Mouse (Mus musculus) G1E (cell line): ENCODE results near the gene Hoxb13.

ENCODE experiments used
- CTCF ChIP-seq: IDR thresholded peaks from 2 replicates; pipeline ENCODE4 v1.5.1; 2012; ENCODE audit warnings: low read depth, low read length, inconsistent platforms, mixed read lengths
- POLR2AphosphoS5 ChIP-seq: IDR thresholded peaks from 2 replicates; pipeline ENCODE4 v1.6.1; 2012; ENCODE audit warnings: low read depth, low read length, inconsistent platforms; ENCODE audit not compliant: insufficient replicate concordance

GRCm38 (mm10) chr11:96191132-96191531 is 3.0 kb upstream of the Hoxb13 start:
- TF ChIP-seq POLR2AphosphoS5 (no peak), CTCF (no peak)
